Mouse (Mus musculus): ENCODE measurements at regions not wholly inside any gene's neighbourhood (a gene's known extent, or its start where the extent isn't known, plus 50 kb on each side); places are given as distances from the start of the nearest gene placed in this dataset.

DNA sequence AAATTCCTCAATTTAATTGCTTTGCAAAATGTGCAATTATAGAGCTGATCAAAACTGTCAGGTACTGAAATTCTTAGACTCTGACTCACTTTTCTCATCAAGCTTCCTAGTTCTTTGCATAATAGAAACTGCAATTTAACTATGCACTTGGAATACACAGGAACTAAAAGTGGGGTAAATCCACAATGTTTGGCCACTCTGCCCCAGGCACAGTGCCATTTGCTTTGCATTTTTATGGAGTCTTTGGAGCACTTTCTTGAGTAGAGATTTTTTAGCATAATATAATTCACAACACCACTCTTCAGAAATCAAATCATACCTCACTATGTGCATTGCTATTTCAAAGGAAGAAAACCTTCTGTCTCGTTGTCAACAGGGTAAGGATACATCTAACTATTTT, 414.5 kb upstream of the A730009L09Rik start:
- DNase-seq (ENCODE audit: low spot score in 2 of 2), result peak in 1 of 2 experiments; percentile 3

- DNase-seq (ENCODE audit: low spot score in 2 of 2), result no peak
These were observed 403.3 kb upstream of the A730009L09Rik start for GRCm38 (mm10) chr16:84111610-84112009.

- no peak for DNase-seq (ENCODE audit: low spot score in 2 of 2)
These were observed 397.4 kb upstream of the A730009L09Rik start for GRCm38 (mm10) chr16:84117556-84117955.

- peak; percentile 13 to 38 for DNase-seq (ENCODE audit: low spot score in 2 of 2)
These were observed 379.2 kb upstream of the A730009L09Rik start for GRCm38 (mm10) chr16:84135651-84136200.

DNA sequence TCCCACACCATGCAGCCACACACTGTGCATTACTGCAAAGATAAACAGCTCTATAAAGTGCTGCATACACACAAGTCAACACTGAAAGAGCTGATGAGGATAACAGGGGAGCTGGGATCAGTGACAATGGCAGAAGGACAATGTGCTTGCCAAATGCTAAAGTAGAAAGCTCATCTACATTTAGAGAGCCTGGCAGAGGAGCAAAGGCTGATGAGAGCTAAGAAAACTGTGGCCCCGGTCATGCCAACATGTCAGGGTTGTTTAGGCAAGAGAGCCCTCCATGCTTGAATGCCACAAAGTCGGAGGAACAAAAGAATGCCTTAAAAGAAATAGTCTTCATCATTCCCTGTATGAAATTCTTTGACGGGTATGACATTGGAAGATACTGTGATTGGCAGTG, 363.0 kb upstream of the A730009L09Rik start:
- DNase-seq (ENCODE audit: low spot score in 2 of 2), result no peak

DNA sequence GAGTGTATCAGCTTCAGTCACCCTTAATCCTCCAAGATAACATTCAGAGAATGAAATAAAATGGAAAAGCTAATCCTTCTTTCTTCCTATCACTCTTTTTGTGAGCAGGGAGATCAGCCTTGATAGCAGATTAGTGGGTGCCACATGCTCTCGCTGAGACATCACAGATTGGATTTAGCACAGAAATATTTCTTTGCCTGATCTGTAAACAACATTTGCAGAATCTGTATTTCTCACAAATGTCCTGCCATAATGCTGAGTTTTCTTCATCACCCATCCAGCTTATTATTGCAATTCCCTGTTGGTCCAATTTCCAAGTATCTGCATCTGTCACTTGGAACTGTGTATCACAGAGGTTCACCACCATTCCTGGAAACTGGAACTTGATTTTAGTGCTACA, 342.8 kb upstream of the A730009L09Rik start:
- peak; percentile 2 to 3 for DNase-seq (ENCODE audit: low spot score in 2 of 2)

Measured in layer of hippocampus, adult 8-10 months (tissue).